Mouse (Mus musculus) CH12.LX (cell line): ENCODE measurements around the gene Rap1b.

Source experiments
- CHD1 ChIP-seq: IDR thresholded peaks from 2 replicates; pipeline ENCODE4 v1.6.1; 2012; ENCODE audit warnings: low read depth, low read length, improper control_type of control experiment, inconsistent platforms
- CTCF ChIP-seq, 2 experiments: IDR thresholded peaks in 1 of 2; conservative IDR thresholded peaks in 1 of 2; 2 replicates each; pipeline ENCODE4 v1.5.1; 2011 to 2012; ENCODE audit warnings: low read depth in 2 of 2, low read length in 2 of 2, improper control_type of control experiment in 1 of 2, inconsistent platforms in 1 of 2, mild to moderate bottlenecking in 1 of 2, moderate library complexity in 1 of 2
- EP300 ChIP-seq: IDR thresholded peaks from 2 replicates; pipeline ENCODE4 v1.6.1; 2011; ENCODE audit warnings: low read length, improper control_type of control experiment
- NRF1 ChIP-seq: IDR thresholded peaks from 2 replicates; pipeline ENCODE4 v1.6.1; 2014; ENCODE audit warnings: low read depth, mild to moderate bottlenecking, inconsistent platforms, low read length, improper control_type of control experiment, moderate library complexity
- POLR2A ChIP-seq: IDR thresholded peaks from 2 replicates; pipeline ENCODE4 v1.6.1; 2011; ENCODE audit warnings: low read depth, mild to moderate bottlenecking, improper control_type of control experiment, low read length
- UBTF ChIP-seq: IDR thresholded peaks from 2 replicates; pipeline ENCODE4 v1.6.1; 2012; ENCODE audit warnings: low read depth, mild to moderate bottlenecking, inconsistent platforms, low read length, improper control_type of control experiment, moderate library complexity

DNA sequence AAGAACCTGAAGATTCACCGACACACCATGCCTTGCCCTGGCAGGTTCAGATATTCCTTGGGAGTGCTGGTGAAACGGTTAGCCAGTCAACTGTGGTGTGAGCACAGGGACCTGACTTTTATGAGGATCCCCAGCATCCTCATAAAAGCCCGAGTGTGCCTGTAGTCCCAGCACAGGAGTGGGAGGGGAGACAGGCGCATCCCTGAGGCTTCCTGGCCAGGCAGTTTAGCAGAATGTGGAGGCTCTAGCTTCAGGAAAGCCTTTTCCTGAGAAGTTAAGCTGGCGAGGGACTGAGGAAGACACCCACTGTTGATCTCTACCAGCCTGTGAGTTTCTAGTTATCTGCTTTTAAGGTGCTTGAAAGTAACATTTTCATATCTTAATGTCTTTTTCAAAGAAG lies 10.4 kb downstream of the Rap1b start:
- TF ChIP-seq UBTF (no peak), POLR2A (no peak), CTCF (conservative IDR thresholded peaks at IDR 0.05 in 1 of 2, IDR thresholded peaks at IDR 0.05 in 1 of 2; ENCODE audit: low read depth in 2 of 2, low read length in 2 of 2) (no peak), EP300 (no peak), NRF1 (no peak), CHD1 (no peak)
